Mouse (Mus musculus): ENCODE results near the gene Fut8. TPM values are rescaled to one million over a fixed set of nuclear protein-coding genes. Genes with fewer than 3 reads are reported as not detected.

The Fut8 gene
- total and polyA plus RNA-seq, 3 experiments = 60.6 to 124 (median 86.0) TPM

- no peak for TF ChIP-seq CTCF (conservative IDR thresholded peaks at IDR 0.05 in 1 of 2, IDR thresholded peaks at IDR 0.05 in 1 of 2; ENCODE audit: low read depth in 2 of 2, low read length in 2 of 2)
- TF ChIP-seq ETS1 (conservative IDR thresholded peaks at IDR 0.05; ENCODE audit: low read depth, low read length) = no peak
- no peak for TF ChIP-seq CHD2 (IDR thresholded peaks at IDR 0.05; ENCODE audit: low read length)
- TF ChIP-seq POLR2AphosphoS2 (IDR thresholded peaks at IDR 0.05; ENCODE audit: low read depth, low read length) = no peak
- TF ChIP-seq IRF4 (IDR thresholded peaks at IDR 0.05; ENCODE audit: low read depth, low read length) = no peak
- no peak for TF ChIP-seq USF1 (IDR thresholded peaks at IDR 0.05; ENCODE audit: low read depth, low read length)
- no peak for TF ChIP-seq NRF1 (IDR thresholded peaks at IDR 0.05; ENCODE audit: low read depth, low read length)
- no peak for TF ChIP-seq KAT2A (IDR thresholded peaks at IDR 0.05; ENCODE audit: insufficient replicate concordance, low read length)
- no peak for TF ChIP-seq JUND (conservative IDR thresholded peaks at IDR 0.05; ENCODE audit: low read depth, low read length)
- TF ChIP-seq SIN3A (IDR thresholded peaks at IDR 0.05; ENCODE audit: low read length) = no peak
- Histone ChIP-seq H3K9me3 (replicated peaks; ENCODE audit: low read length) (no peaks in the 10 kb centered on the region), H3K36me3 (replicated peaks in 1 of 2; ENCODE audit: control insufficient read depth in 1 of 2, insufficient read depth in 1 of 2, low read length in 1 of 2) (no peaks in the 10 kb centered on the region), H3K4me3 (replicated peaks in 1 of 3; ENCODE audit: low read depth in 2 of 3, low read length in 2 of 3, poor library complexity in 1 of 3) (no peak overlapping the region), H3K9ac (ENCODE audit: insufficient read depth, low read depth) (no peak overlapping the region), H3K4me1 (ENCODE audit: control insufficient read depth in 1 of 2, insufficient read depth in 2 of 2) (peaks cover 7 to 12% of the 10 kb centered on the region in 2 experiments), H3K4me2 (ENCODE audit: insufficient read depth, low read depth, poor library complexity, severe bottlenecking) (no peak overlapping the region), H3K27ac (ENCODE audit: insufficient read depth, low read depth) (no peak overlapping the region), H3K79me2 (replicated peaks; ENCODE audit: control insufficient read depth, extremely low read depth, insufficient read depth, poor library complexity, severe bottlenecking) (no peaks in the 10 kb centered on the region), H3K27me3 (replicated peaks) (no peaks in the 10 kb centered on the region)
- dilution Hi-C loops (cut with MboI; ENCODE audit: extremely low pct_ligation_motif_present, extremely low pct_unique_long_range_greater_than_20kb, low sequenced_read_pairs) (no loop called here), in situ Hi-C loops (cut with MboI; ENCODE audit: low pct_ligation_motif_present, low pct_unique_long_range_greater_than_20kb, low sequenced_read_pairs) (no loop called here)
- DNase-seq (ENCODE audit: extremely low read depth) = no peak
These were observed 34.8 kb upstream of the Fut8 start for GRCm38 (mm10) chr12:77203136-77203535.

DNA sequence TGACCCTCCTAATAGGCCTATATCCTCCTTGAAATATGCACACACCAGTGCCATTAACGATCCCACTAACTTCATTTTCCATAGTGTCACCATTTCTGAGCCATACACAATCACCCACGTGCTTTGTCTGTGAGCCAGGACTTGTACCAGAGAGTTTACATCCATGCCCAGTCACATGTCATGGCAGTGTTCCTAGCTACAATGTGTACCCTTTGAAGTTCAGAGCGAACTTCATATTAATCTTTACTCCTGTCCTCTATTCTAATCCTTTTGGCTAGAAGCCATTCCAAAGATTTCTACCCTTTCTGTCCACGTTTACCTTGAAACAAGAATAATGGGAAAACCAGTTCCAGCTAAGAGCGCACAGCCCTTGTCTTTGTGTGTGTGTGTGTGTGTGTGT lies 31.1 kb upstream of the Fut8 start:
- dilution Hi-C loops (cut with MboI; ENCODE audit: extremely low pct_ligation_motif_present, extremely low pct_unique_long_range_greater_than_20kb, low sequenced_read_pairs) (no loop called here), in situ Hi-C loops (cut with MboI; ENCODE audit: low pct_ligation_motif_present, low pct_unique_long_range_greater_than_20kb, low sequenced_read_pairs) (no loop called here)
- no peaks in the 10 kb centered on the region for H3K27me3 ChIP-seq (replicated peaks)
- no peak for DNase-seq (ENCODE audit: extremely low read depth)
- H3K9ac ChIP-seq (ENCODE audit: insufficient read depth, low read depth) = no peak overlapping the region
- H3K4me3 ChIP-seq (replicated peaks in 1 of 3; ENCODE audit: low read depth in 2 of 3, low read length in 2 of 3, poor library complexity in 1 of 3) = no peak overlapping the region
- TF ChIP-seq MAFK (IDR thresholded peaks at IDR 0.05; ENCODE audit: insufficient replicate concordance, low read length) (no peak), SIN3A (IDR thresholded peaks at IDR 0.05; ENCODE audit: low read length) (no peak), HCFC1 (IDR thresholded peaks at IDR 0.05; ENCODE audit: low read depth, low read length) (no peak), CTCF (conservative IDR thresholded peaks at IDR 0.05 in 1 of 2, IDR thresholded peaks at IDR 0.05 in 1 of 2; ENCODE audit: low read depth in 2 of 2, low read length in 2 of 2) (no peak), ZC3H11A (IDR thresholded peaks at IDR 0.05; ENCODE audit: low read depth, low read length) (no peak), USF1 (IDR thresholded peaks at IDR 0.05; ENCODE audit: low read depth, low read length) (no peak), MAZ (IDR thresholded peaks at IDR 0.05; ENCODE audit: low read depth, low read length) (no peak), NRF1 (IDR thresholded peaks at IDR 0.05; ENCODE audit: low read depth, low read length) (no peak), CHD1 (IDR thresholded peaks at IDR 0.05; ENCODE audit: low read depth, low read length) (no peak), ETS1 (conservative IDR thresholded peaks at IDR 0.05; ENCODE audit: low read depth, low read length) (no peak), BHLHE40 (IDR thresholded peaks at IDR 0.05; ENCODE audit: low read depth, low read length) (no peak), JUN (IDR thresholded peaks at IDR 0.05; ENCODE audit: insufficient read depth, low read depth, low read length) (no peak), USF2 (conservative IDR thresholded peaks at IDR 0.05; ENCODE audit: low read depth, low read length) (no peak), POLR2A (IDR thresholded peaks at IDR 0.05; ENCODE audit: low read depth, low read length) (no peak), POLR2AphosphoS2 (IDR thresholded peaks at IDR 0.05; ENCODE audit: low read depth, low read length) (no peak), MEF2A (IDR thresholded peaks at IDR 0.05; ENCODE audit: borderline replicate concordance, low read depth, low read length) (no peak), TBP (conservative IDR thresholded peaks at IDR 0.05; ENCODE audit: low read depth, low read length) (no peak), NELFE (IDR thresholded peaks at IDR 0.05; ENCODE audit: low read depth, low read length) (no peak), ZKSCAN1 (IDR thresholded peaks at IDR 0.05; ENCODE audit: borderline replicate concordance, low read depth, low read length) (no peak)
- H3K4me1 ChIP-seq (ENCODE audit: control insufficient read depth in 1 of 2, insufficient read depth in 2 of 2) = peaks cover 0 to 2% of the 10 kb centered on the region in 2 experiments; a peak in 1 of 4 replicates
- H3K27ac ChIP-seq (ENCODE audit: insufficient read depth, low read depth) = no peak overlapping the region
- H3K4me2 ChIP-seq (ENCODE audit: insufficient read depth, low read depth, poor library complexity, severe bottlenecking) = no peak overlapping the region
- H3K79me2 ChIP-seq (replicated peaks; ENCODE audit: control insufficient read depth, extremely low read depth, insufficient read depth, poor library complexity, severe bottlenecking) = no peaks in the 10 kb centered on the region
- H3K9me3 ChIP-seq (replicated peaks; ENCODE audit: low read length) = no peaks in the 10 kb centered on the region
- no peaks in the 10 kb centered on the region for H3K36me3 ChIP-seq (replicated peaks in 1 of 2; ENCODE audit: control insufficient read depth in 1 of 2, insufficient read depth in 1 of 2, low read length in 1 of 2)

Measured in CH12.LX (cell line).